Mouse (Mus musculus) spleen, postnatal 14 days (tissue): ENCODE measurements around the gene Ptpro.
"Not testable (repeated sequence)": the region's sequence is repeated elsewhere in the genome, so short reads cannot be mapped to it uniquely, and the experiment has no call there.

Experiments used
- DNase-seq, 2 experiments: peaks; one replicate each; pipeline ENCODE4 v3.0.0; 2021 to 2022; ENCODE audit warnings: low spot score in 2 of 2

Ptpro gene

GRCm38 (mm10) chr6:137386935-137387334 lies 134.8 kb downstream of the Ptpro start:
- no peak for DNase-seq

GRCm38 (mm10) chr6:137395075-137395474 lies 143.0 kb downstream of the Ptpro start:
- DNase-seq, result no peak

- no peak for DNase-seq
Observed at GRCm38 (mm10) chr6:137396106-137396793, 144.1 kb downstream of the Ptpro start.

GRCm38 (mm10) chr6:137397358-137397757 lies 145.2 kb downstream of the Ptpro start:
- no peak for DNase-seq

GRCm38 (mm10) chr6:137404196-137404595 lies 152.1 kb downstream of the Ptpro start:
- no peak for DNase-seq

GRCm38 (mm10) chr6:137405690-137406089 lies 153.6 kb downstream of the Ptpro start:
- no peak for DNase-seq

GRCm38 (mm10) chr6:137410510-137410909 lies 158.4 kb downstream of the Ptpro start:
- DNase-seq, result no peak

GRCm38 (mm10) chr6:137411901-137412378 lies 159.8 kb downstream of the Ptpro start:
- DNase-seq, result no peak

- DNase-seq, result no peak
Observed at GRCm38 (mm10) chr6:137413045-137413444, 160.9 kb downstream of the Ptpro start.

- DNase-seq, result peak in 1 of 2 experiments; percentile 27
Observed at GRCm38 (mm10) chr6:137414531-137415405, 162.6 kb downstream of the Ptpro start.

- no peak for DNase-seq
Observed at GRCm38 (mm10) chr6:137422777-137423176, 170.7 kb downstream of the Ptpro start.

GRCm38 (mm10) chr6:137423830-137424229 lies 171.7 kb downstream of the Ptpro start:
- no peak for DNase-seq

GRCm38 (mm10) chr6:137425500-137426432 lies 173.6 kb downstream of the Ptpro start:
- DNase-seq, result no peak

- no peak for DNase-seq
Observed at GRCm38 (mm10) chr6:137433521-137434137, 181.5 kb downstream of the Ptpro start.

GRCm38 (mm10) chr6:137437486-137437885 lies 185.4 kb downstream of the Ptpro start:
- no peak for DNase-seq

- no peak for DNase-seq
Observed at GRCm38 (mm10) chr6:137437902-137438580, 185.9 kb downstream of the Ptpro start.

- no peak for DNase-seq
Observed at GRCm38 (mm10) chr6:137440559-137441486, 188.7 kb downstream of the Ptpro start.

- DNase-seq, result no peak
Observed at GRCm38 (mm10) chr6:137443089-137443488, 191.0 kb downstream of the Ptpro start.

GRCm38 (mm10) chr6:137446116-137446515 lies 194.0 kb downstream of the Ptpro start:
- not testable (repeated sequence) for DNase-seq
